Mouse (Mus musculus) cerebellum, adult 9-10 months (tissue): ENCODE data around the gene H2-M9.

Experiments
- DNase-seq: peaks from one replicate; pipeline ENCODE4 v3.0.0; 2022

H2-M9 gene

GRCm38 (mm10) chr17:36642566-36642965 is at the start of gene H2-M9:
Gene H2-M9, minus strand, starts transcription at chr17:36642666.
- DNase-seq = no peak

GRCm38 (mm10) chr17:36672119-36672518 is 29.7 kb upstream of the H2-M9 start, which contains the start of gene H2-M1:
Gene H2-M1, minus strand, starts transcription at chr17:36672219.
- no peak for DNase-seq
